Mouse (Mus musculus) olfactory bulb, adult 2 months (tissue): ENCODE data around the gene Smim22.

Experiments used
- CTCF ChIP-seq: fragments of 200-500 bp; IDR thresholded peaks from 2 replicates; pipeline ENCODE4 v1.5.1; 2012; ENCODE audit warnings: low read depth, mild to moderate bottlenecking, low read length, moderate library complexity; ENCODE audit not compliant: insufficient read depth
- POLR2A ChIP-seq: fragments of 200-500 bp; IDR thresholded peaks from 2 replicates; pipeline ENCODE4 v1.6.1; 2012; ENCODE audit warnings: mild to moderate bottlenecking, low read depth, low read length, moderate library complexity; ENCODE audit not compliant: insufficient read depth

DNA sequence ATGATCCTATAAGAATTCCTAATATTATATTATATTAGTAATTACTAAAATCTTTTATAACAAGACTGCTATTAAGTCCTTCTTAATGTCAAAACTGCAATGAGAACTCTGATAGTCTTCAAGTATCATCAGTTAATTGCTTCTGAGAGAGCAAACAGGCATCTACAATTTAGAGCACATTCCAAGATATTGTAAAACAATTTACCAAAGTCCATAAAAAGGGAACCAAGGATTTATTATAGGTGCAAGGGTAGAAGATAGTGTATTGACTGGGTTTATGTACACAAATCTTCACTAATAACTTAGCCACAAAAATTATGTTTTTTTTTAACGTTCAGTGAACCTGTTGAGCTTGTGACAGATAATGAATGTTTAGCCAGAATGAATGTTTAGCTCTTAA lies 8.1 kb upstream of the Smim22 start:
- TF ChIP-seq CTCF (no peak), POLR2A (no peak)
